Mouse (Mus musculus) cerebellum, postnatal 36 days (tissue): ENCODE results near the gene Cd248.

ENCODE experiments used
- DNase-seq, 2 experiments: peaks; one replicate each; pipeline ENCODE4 v3.0.0; 2021 to 2022; ENCODE audit warnings: mixed read lengths in 2 of 2

The Cd248 gene

GRCm38 (mm10) chr19:5067867-5068569 is at the start of gene Cd248:
Gene Cd248, plus strand, starts transcription at chr19:5068078.
- DNase-seq, result no peak

- DNase-seq, result no peak
These were observed 49.7 kb upstream of the Cd248 start for GRCm38 (mm10) chr19:5018191-5018590.

GRCm38 (mm10) chr19:5021416-5021815 is 46.5 kb upstream of the Cd248 start:
- no peak for DNase-seq

GRCm38 (mm10) chr19:5023621-5024479 is 44.0 kb upstream of the Cd248 start, which contains the start of gene Slc29a2:
Gene Slc29a2, plus strand, starts transcription at chr19:5023860.
- DNase-seq, result peak; percentile 88 to 91

- no peak for DNase-seq
These were observed 41.8 kb upstream of the Cd248 start for GRCm38 (mm10) chr19:5026111-5026510.

GRCm38 (mm10) chr19:5032686-5033085 is 35.2 kb upstream of the Cd248 start:
- no peak for DNase-seq

GRCm38 (mm10) chr19:5036577-5036976 is 31.3 kb upstream of the Cd248 start:
- no peak for DNase-seq

GRCm38 (mm10) chr19:5037678-5038571 is 30.0 kb upstream of the Cd248 start:
- peak; percentile 93 to 98 for DNase-seq

- DNase-seq, result peak; percentile 93 to 94
These were observed 29.1 kb upstream of the Cd248 start, which contains the start of the genes B4gat1 and AC124502.3 for GRCm38 (mm10) chr19:5038709-5039156. Gene B4gat1, plus strand, starts transcription at chr19:5038826. Gene AC124502.3, plus strand, starts transcription at chr19:5038891.

GRCm38 (mm10) chr19:5039301-5040114 is 28.4 kb upstream of the Cd248 start:
- DNase-seq, result peak in 1 of 2 experiments; percentile 26

GRCm38 (mm10) chr19:5040862-5041523 is 26.9 kb upstream of the Cd248 start, which contains the start of gene Brms1:
Gene Brms1, plus strand, starts transcription at chr19:5041354.
- peak; percentile 86 to 90 for DNase-seq

GRCm38 (mm10) chr19:5041588-5041987 is 26.3 kb upstream of the Cd248 start:
- no peak for DNase-seq

GRCm38 (mm10) chr19:5045531-5045930 is 22.3 kb upstream of the Cd248 start:
- no peak for DNase-seq

GRCm38 (mm10) chr19:5048138-5049056 is 19.5 kb upstream of the Cd248 start:
- DNase-seq, result no peak

- DNase-seq, result no peak
These were observed 18.6 kb upstream of the Cd248 start for GRCm38 (mm10) chr19:5049325-5049724.

GRCm38 (mm10) chr19:5050047-5050905 is 17.6 kb upstream of the Cd248 start, which contains the start of gene Rin1:
Gene Rin1, plus strand, starts transcription at chr19:5050481.
- DNase-seq, result no peak

GRCm38 (mm10) chr19:5051031-5051430 is 16.8 kb upstream of the Cd248 start:
- DNase-seq, result no peak

GRCm38 (mm10) chr19:5051515-5051914 is 16.4 kb upstream of the Cd248 start:
- no peak for DNase-seq
